Mouse (Mus musculus): ENCODE measurements around the gene Cdk5rap2. TPM values are rescaled to one million over a fixed set of nuclear protein-coding genes. Genes with fewer than 3 reads are reported as not detected.
A peak's percentile ranks its signal among the peaks of the same experiment; 100 is the strongest.

Gene Cdk5rap2
- total RNA-seq, 2 experiments from 2014 or later, result 7.2 to 7.6 TPM

GRCm38 (mm10) chr4:70394736-70395135, 15.5 kb downstream of the Cdk5rap2 start:
- no peak overlapping the region for H3K27ac ChIP-seq
- TF ChIP-seq CTCF (IDR thresholded peaks at IDR 0.05), result no peak
- no peak for DNase-seq
- intact Hi-C loops (cut with DNase I), result no loop called here
- H3K4me3 ChIP-seq, result no peak overlapping the region

GRCm38 (mm10) chr4:70391760-70392372, 18.4 kb downstream of the Cdk5rap2 start:
- intact Hi-C loops (cut with DNase I), result no loop called here
- TF ChIP-seq CTCF (IDR thresholded peaks at IDR 0.05), result no peak
- DNase-seq, result peak; percentile 39
- no peak overlapping the region for H3K4me3 ChIP-seq
- H3K27ac ChIP-seq, result peak overlapping the region; percentile 80

- DNase-seq, result peak; percentile 57
- H3K4me3 ChIP-seq, result no peak overlapping the region
- peak overlapping the region; percentile 80 for H3K27ac ChIP-seq
- intact Hi-C loops (cut with DNase I), result no loop called here
- no peak for TF ChIP-seq CTCF (IDR thresholded peaks at IDR 0.05)
Measured at GRCm38 (mm10) chr4:70391073-70391472, 19.2 kb downstream of the Cdk5rap2 start.

- Histone ChIP-seq H3K4me3 (no peak overlapping the region), H3K27ac (no peak overlapping the region)
- TF ChIP-seq CTCF (IDR thresholded peaks at IDR 0.05), result no peak
- intact Hi-C loops (cut with DNase I), result no loop called here
- no peak for DNase-seq
Measured at GRCm38 (mm10) chr4:70386206-70386605, 24.0 kb downstream of the Cdk5rap2 start.

GRCm38 (mm10) chr4:70377359-70377758, 32.9 kb downstream of the Cdk5rap2 start:
- no peak for DNase-seq
- peak; percentile 34 for TF ChIP-seq CTCF (IDR thresholded peaks at IDR 0.05)
- Histone ChIP-seq H3K27ac (no peak overlapping the region), H3K4me3 (no peak overlapping the region)
- intact Hi-C loops (cut with DNase I), result no loop called here

DNA sequence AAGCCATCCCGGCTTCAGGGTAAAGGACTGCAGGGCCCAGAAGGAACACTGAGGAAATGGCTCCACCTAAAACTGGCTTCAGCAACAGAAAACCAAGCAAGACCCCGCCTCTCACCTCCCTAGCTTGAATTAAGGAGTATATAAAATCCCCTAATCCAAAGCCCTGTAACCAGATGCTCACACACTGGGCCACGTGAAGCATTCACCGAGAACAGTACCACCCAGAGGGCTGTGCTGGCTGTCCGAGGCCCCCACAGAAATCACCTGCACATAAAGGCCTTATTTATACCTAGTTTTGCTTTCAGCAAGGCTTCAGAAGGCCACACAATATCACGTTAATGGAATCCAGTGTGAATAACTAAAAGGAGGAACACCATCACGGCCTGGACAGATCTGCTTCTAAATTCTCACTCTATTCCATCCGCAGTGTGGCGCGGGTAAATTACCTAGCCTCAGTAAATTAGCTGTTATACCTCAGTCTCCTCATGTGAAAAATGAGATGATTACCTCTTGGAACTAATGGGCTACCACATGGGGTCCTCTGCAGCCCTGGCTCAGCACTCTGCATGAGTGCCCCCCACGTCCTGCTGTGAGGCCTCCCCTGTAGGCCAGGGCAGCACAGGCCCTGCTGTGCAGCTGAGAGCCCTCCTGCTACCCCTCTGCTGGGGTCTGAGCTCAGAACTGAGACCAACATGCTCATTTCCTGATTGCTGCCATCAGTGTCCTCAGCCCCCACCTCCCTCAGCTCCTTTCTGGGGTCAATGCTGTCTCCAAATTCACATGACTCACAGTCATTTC, 45.0 kb downstream of the Cdk5rap2 start:
- H3K27ac ChIP-seq, result no peak overlapping the region
- no peak for DNase-seq
- no peak overlapping the region for H3K4me3 ChIP-seq
- no peak for TF ChIP-seq CTCF (IDR thresholded peaks at IDR 0.05)
- intact Hi-C loops (cut with DNase I), result no loop called here

DNA sequence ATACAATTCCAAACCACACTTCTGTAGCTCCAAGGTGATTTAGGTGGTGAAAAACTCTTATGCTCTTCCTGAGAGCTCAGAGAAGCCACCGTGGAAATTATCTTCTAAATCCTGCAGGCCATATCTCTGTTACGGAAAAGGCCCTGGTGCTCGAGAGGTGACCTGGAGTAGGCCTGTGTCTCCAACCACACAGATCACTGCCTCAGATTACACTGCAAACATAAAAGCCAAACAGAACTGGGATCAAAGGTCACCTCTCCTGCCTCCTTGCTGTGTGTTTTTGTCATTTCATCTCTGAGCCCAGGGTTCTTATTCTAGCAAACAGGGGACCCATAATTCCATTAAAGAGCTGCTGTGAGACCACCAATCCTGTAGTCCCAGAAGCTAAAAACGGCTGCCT, 48.9 kb downstream of the Cdk5rap2 start:
- TF ChIP-seq CTCF (IDR thresholded peaks at IDR 0.05), result no peak
- no peak for DNase-seq
- H3K4me3 ChIP-seq, result no peak overlapping the region
- H3K27ac ChIP-seq, result no peak overlapping the region
- intact Hi-C loops (cut with DNase I), result no loop called here

DNA sequence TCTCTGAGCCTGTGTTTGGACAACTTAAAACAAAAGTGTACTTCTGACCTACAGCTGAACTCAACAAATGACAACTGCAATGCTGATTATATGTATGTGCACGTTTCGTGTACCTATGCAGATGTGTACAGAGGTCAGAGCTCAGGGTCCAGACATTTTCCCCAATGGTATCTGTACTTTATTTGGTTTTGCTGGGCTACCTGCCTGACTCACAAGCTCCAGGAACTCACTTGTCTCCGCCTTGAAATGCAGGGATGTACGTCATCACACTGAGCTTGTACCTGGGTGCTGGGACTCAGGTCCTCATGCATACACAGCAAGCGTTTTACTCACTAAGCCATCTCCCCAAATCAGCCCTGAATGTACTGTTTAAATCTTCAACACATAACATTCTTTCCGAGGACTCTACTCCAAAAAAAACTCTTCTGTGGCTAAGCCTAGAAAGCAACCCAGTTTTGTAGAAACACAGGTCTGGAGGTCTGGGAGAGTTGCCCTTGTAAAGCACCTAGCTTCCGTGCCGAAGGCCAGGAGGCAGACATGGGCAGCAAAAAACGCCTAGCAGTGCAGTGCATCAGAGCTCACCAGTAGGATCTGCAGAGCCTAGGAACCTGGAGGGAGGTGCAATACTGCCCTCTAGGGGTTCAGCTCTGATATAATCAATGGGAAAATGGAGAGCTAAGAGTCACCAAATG, 54.4 kb downstream of the Cdk5rap2 start:
- Histone ChIP-seq H3K27ac (no peak overlapping the region), H3K4me3 (no peak overlapping the region)
- intact Hi-C loops (cut with DNase I), result loop anchor here (1.0 kb wide), 1 partner anchor 91 kb away; no protein-coding TSS in a partner anchor
- peak; percentile 85 for TF ChIP-seq CTCF (IDR thresholded peaks at IDR 0.05)
- DNase-seq, result peak; percentile 62

- no peak for TF ChIP-seq CTCF (IDR thresholded peaks at IDR 0.05)
- DNase-seq, result no peak
- intact Hi-C loops (cut with DNase I), result no loop called here
- no peak overlapping the region for H3K27ac ChIP-seq
- no peak overlapping the region for H3K4me3 ChIP-seq
Measured at GRCm38 (mm10) chr4:70354448-70354847, 55.8 kb downstream of the Cdk5rap2 start.

GRCm38 (mm10) chr4:70353656-70354055, 56.6 kb downstream of the Cdk5rap2 start:
- TF ChIP-seq CTCF (IDR thresholded peaks at IDR 0.05), result no peak
- intact Hi-C loops (cut with DNase I), result no loop called here
- no peak overlapping the region for H3K27ac ChIP-seq
- H3K4me3 ChIP-seq, result no peak overlapping the region
- DNase-seq, result no peak

GRCm38 (mm10) chr4:70335444-70336144, 74.6 kb downstream of the Cdk5rap2 start:
- H3K4me3 ChIP-seq, result no peak overlapping the region
- no peak for DNase-seq
- TF ChIP-seq CTCF (IDR thresholded peaks at IDR 0.05), result no peak
- no peak overlapping the region for H3K27ac ChIP-seq
- intact Hi-C loops (cut with DNase I), result no loop called here

DNA sequence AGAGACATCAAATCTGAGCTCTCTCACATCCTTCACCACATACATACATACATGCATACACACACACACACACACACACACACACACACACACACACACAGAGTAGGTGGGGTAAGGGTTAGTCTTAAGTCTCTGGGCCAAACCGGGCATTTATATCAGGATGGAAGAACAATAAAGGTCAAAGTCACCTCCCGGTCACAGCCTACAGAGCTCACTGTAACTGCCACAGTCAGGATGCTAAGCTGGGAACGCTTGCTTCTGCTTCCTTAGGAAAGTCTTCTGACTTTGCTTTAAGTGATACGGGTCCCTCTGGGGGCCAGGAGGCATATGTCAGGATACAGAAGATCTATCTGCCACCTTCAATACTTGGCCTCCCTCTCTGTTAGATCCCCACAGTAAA, 75.2 kb downstream of the Cdk5rap2 start:
- no peak for DNase-seq
- intact Hi-C loops (cut with DNase I), result no loop called here
- no peak overlapping the region for H3K4me3 ChIP-seq
- H3K27ac ChIP-seq, result no peak overlapping the region
- no peak for TF ChIP-seq CTCF (IDR thresholded peaks at IDR 0.05)
